Mouse (Mus musculus): ENCODE measurements around the gene Mtus2. TPM values are rescaled to one million over a fixed set of nuclear protein-coding genes. Genes with fewer than 3 reads are reported as not detected.
"Not testable (repeated sequence)": the region's sequence is repeated elsewhere in the genome, so short reads cannot be mapped to it uniquely, and the experiment has no call there.

The Mtus2 gene
- total RNA-seq (2017): 2.8 and 3.0 TPM in 2 replicates

GRCm38 (mm10) chr5:147956821-147957564 lies at the start of gene Mtus2:
TSS of gene Mtus2 (plus strand) at chr5:147957320.
- ATAC-seq (ENCODE audit: extremely low read depth, insufficient number of reproducible peaks, low FRiP score, poor library complexity, severe bottlenecking): peak; percentile 16; the same call in 1 of the 2 replicates

- ATAC-seq (ENCODE audit: extremely low read depth, insufficient number of reproducible peaks, low FRiP score, poor library complexity, severe bottlenecking): no peak
These were observed 49.3 kb upstream of the Mtus2 start for GRCm38 (mm10) chr5:147907851-147908250.

DNA sequence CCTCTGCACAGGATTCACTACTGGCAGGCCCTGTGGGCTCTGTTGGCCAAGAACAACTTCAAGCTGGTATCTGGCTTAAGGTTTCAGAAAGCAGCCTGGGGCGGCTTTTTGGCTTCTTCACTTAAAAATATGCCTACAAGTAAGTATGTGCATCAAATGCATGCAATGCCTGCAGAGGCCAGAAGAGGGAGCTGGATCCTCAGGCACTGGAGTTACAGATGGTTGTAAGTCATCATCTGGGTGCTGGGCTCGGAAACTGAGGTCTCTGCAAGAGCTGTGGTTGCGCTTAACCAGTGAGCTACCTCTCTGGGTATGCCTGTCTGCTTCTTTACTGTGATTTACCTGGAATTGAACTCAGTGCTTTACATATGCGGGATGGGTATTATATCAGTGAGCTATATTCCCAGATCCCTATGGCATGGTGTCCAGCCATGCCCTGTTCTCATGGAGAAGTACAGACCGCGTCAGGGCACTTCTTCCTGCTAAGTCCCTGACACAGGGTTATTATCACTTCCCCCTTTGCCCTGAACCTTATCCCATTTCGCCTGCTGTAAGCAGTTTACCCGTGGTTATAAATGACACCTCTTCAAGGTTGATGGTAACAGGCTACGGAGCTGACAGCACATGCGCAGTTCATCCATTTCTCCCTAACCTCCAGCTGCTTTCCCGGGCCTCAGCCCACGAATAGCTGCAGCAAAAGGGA lies 46.2 kb upstream of the Mtus2 start:
- no peak for ATAC-seq (ENCODE audit: extremely low read depth, insufficient number of reproducible peaks, low FRiP score, poor library complexity, severe bottlenecking)

DNA sequence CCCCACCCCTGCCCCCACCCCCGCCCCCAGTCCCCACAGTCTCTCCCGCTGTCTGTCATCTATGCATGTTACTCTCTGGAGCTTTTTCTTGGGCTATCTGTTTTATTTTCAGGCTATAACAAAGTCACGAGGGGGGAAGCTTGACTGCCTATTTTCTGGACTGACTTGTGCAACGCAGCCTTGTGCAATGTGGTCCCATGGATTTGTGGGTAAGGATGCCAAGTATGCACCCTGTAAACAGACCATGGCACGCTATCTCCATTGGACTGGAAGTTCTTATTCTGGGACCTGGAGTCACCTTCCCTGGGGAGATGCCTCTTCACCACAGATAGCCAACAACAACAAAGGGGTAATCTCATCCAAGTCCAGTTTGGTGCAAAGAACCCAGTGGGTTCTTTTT lies 45.4 kb upstream of the Mtus2 start:
- ATAC-seq (ENCODE audit: extremely low read depth, insufficient number of reproducible peaks, low FRiP score, poor library complexity, severe bottlenecking): no peak

- no peak for ATAC-seq (ENCODE audit: extremely low read depth, insufficient number of reproducible peaks, low FRiP score, poor library complexity, severe bottlenecking)
These were observed 43.8 kb upstream of the Mtus2 start for GRCm38 (mm10) chr5:147913241-147913842.

GRCm38 (mm10) chr5:147915038-147915566 lies 42.0 kb upstream of the Mtus2 start:
- ATAC-seq (ENCODE audit: extremely low read depth, insufficient number of reproducible peaks, low FRiP score, poor library complexity, severe bottlenecking): no peak

DNA sequence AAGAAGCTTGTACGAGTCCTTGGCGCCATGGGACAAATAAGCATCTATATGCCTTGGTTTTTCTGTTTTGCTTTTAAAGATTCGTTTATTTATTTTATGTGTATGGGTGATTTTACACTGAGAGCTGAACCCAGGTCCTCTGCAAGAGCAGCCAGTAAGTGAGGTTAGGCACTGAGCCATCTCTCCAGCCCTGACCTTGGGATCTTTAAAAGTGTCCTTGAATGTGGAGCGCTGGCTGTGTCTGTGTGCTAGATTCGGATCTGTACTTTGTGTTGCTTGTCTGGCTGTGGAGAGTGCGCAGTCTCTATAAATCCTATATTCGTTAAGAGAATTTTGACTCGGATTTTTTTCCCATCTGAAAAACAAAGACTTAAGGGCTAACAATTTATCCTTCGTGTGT lies 40.9 kb upstream of the Mtus2 start:
- ATAC-seq (ENCODE audit: extremely low read depth, insufficient number of reproducible peaks, low FRiP score, poor library complexity, severe bottlenecking): no peak

- ATAC-seq (ENCODE audit: extremely low read depth, insufficient number of reproducible peaks, low FRiP score, poor library complexity, severe bottlenecking): no peak
These were observed 38.9 kb upstream of the Mtus2 start for GRCm38 (mm10) chr5:147918044-147918846.

DNA sequence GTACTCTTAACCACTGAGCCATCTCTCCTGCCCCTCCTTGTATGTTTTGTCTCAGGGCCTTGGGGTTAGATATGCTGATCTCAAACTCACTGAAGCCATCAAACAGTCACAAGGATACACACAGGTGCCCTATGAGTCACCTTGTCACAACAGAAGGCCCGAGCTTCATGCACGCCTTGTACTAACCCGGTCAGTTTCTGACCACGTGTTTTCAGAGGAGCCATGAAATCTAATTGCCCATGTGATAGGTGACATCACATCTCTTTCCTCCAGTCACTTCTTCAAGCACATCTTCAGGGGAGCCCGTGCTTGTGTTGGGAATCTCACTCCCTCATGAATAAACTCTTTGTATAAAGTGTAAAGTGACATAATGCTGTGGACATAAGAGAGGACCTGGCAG lies 32.5 kb upstream of the Mtus2 start:
- ATAC-seq (ENCODE audit: extremely low read depth, insufficient number of reproducible peaks, low FRiP score, poor library complexity, severe bottlenecking): no peak

DNA sequence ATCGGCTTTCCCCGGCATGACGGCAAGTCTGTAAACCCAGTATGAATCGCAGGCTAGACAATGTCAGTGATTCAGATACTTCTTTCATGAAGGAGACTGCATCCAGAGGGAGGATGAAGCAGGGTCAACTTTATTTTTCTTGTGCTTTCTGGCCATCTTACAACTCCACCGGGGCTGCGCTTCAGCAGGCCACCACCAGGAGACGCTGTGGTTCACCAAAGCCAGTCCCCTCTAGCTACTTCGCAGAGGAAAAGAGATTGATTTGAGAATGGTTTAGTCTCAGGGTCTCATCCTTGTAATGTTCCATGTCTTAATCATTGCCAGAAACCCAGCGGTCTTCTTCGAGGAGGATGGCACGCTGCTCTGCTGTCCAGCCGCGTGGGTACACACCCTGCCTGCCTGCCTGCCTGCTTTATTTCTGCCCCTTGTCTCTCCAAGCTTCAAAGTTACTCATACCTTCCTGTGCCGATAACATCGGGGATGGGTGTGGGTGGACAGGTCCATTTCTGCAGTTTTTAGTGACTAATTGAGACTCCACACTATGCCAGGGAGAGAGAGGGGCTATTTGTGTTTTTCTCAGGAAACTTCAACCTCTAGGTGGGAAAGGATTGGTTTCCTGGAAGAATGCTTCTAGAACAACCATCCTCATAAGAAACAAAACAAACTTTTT lies 31.1 kb upstream of the Mtus2 start:
- no peak for ATAC-seq (ENCODE audit: extremely low read depth, insufficient number of reproducible peaks, low FRiP score, poor library complexity, severe bottlenecking)

GRCm38 (mm10) chr5:147928668-147929497 lies 28.2 kb upstream of the Mtus2 start:
- no peak for ATAC-seq (ENCODE audit: extremely low read depth, insufficient number of reproducible peaks, low FRiP score, poor library complexity, severe bottlenecking)

GRCm38 (mm10) chr5:147935096-147935495 lies 22.0 kb upstream of the Mtus2 start:
- ATAC-seq (ENCODE audit: extremely low read depth, insufficient number of reproducible peaks, low FRiP score, poor library complexity, severe bottlenecking): no peak

GRCm38 (mm10) chr5:147939226-147939625 lies 17.9 kb upstream of the Mtus2 start:
- ATAC-seq (ENCODE audit: extremely low read depth, insufficient number of reproducible peaks, low FRiP score, poor library complexity, severe bottlenecking): no peak

GRCm38 (mm10) chr5:147945000-147945666 lies 12.0 kb upstream of the Mtus2 start:
- ATAC-seq (ENCODE audit: extremely low read depth, insufficient number of reproducible peaks, low FRiP score, poor library complexity, severe bottlenecking): no peak

DNA sequence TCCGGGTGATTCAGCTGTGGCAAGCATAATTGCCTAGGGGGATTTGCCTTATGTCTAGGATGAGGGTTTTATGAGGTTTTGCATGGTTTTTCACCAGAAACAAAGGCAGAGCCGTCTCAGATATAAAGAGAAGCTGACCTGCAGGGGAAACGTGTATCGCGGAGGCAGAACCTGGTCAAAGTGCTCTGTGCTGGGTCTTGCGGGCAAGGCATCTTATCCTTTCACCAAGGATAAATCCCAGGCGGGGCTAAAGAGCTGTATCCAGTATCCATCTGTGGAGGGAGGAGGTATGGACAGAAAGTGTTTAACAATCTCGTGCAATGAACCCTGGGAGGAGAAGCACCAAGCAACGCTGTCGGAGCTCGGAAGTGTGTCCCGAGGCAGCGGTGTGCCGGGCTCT lies 7.2 kb upstream of the Mtus2 start:
- no peak for ATAC-seq (ENCODE audit: extremely low read depth, insufficient number of reproducible peaks, low FRiP score, poor library complexity, severe bottlenecking)

DNA sequence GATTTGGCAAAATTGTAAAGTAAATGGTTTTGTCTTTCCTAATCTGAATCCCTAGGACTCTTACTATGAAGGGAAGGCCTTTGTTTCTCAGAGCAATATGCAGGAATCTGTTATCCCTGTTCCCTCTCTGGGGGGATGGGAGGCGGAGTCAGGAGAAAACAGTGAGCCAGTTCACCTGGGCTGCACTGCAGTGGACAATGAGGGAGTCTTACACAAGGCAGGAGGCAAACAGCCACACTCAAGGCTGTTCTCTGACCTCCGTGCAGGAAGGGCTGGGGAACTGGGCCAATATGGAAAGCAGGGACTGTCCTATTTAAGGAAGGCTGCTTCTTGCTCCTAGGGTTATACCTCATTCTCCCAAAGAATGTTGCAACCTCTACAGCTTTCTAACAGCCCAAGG lies 5.4 kb upstream of the Mtus2 start:
- no peak for ATAC-seq (ENCODE audit: extremely low read depth, insufficient number of reproducible peaks, low FRiP score, poor library complexity, severe bottlenecking)

DNA sequence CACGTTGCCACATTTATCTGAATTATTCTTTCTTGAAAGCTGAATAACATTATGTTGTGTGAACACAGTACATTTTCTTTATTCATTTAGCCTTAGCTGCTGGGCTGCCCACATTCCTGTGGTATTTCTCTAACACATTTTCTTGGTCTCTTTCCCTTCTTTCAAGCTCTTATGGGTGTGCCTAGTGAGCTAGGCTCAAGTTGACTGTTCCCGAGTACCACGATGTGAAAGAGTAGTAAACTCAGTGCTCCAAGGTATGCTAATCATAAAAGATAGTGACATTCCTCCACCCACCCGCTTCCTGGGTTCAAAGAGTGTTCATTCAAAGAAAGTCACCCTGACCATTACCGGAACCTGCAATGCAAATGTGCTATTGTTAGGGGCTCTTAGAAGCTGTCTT lies 3.9 kb upstream of the Mtus2 start:
- ATAC-seq (ENCODE audit: extremely low read depth, insufficient number of reproducible peaks, low FRiP score, poor library complexity, severe bottlenecking): not testable (repeated sequence)

All from neutrophil, adult 5-6 weeks (primary cell).